Mouse (Mus musculus): ENCODE data around the gene Asic2. TPM values are rescaled to one million over a fixed set of nuclear protein-coding genes. Genes with fewer than 3 reads are reported as not detected.

Gene Asic2
- polyA plus RNA-seq, 1 experiment, result 0.08 TPM

DNA sequence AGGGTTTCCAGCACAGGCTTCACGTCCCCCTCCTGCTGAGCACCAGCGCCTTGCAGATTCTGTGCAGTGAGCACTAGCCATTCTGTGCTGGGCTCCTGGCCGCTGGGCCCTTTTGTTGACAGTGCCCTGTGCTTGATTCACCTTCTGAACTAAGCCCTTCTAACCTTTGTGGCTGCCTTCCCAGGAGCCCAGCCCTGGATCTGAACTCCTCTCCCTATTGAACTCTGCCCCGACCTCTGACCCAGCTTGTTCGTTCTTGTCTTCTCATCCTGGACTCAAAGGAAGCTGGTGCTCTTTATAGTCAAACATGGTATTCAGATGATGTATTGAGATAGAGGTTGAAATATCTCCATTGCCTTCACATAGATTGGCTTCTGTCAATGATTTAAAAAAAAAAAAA is 1120.1 kb downstream of the Asic2 start:
- no peak for TF ChIP-seq CTCF (IDR thresholded peaks at IDR 0.05; ENCODE audit: borderline replicate concordance, control insufficient read depth, extremely low read depth, insufficient read depth, low read length, poor library complexity)
- no peak for TF ChIP-seq POLR2A (IDR thresholded peaks at IDR 0.05; ENCODE audit: control insufficient read depth, extremely low read depth, insufficient read depth, low read length, poor library complexity)
- 90% methylated on average over 5 of the region's 5 CpGs for WGBS
- Histone ChIP-seq H3K36me3 (ENCODE audit: control insufficient read depth, insufficient read depth, low read length) (no peaks in the 10 kb centered on the region), H3K4me3 (ENCODE audit: control insufficient read depth, insufficient read depth, low read length) (no peak overlapping the region), H3K27me3 (ENCODE audit: control insufficient read depth, insufficient read depth, low read length) (no peaks in the 10 kb centered on the region), H3K4me1 (replicated peaks; ENCODE audit: control insufficient read depth, insufficient read depth, low read length) (no peaks in the 10 kb centered on the region), H3K27ac (ENCODE audit: control insufficient read depth, insufficient read depth, low read length) (no peak overlapping the region)
- no peak for DNase-seq

DNA sequence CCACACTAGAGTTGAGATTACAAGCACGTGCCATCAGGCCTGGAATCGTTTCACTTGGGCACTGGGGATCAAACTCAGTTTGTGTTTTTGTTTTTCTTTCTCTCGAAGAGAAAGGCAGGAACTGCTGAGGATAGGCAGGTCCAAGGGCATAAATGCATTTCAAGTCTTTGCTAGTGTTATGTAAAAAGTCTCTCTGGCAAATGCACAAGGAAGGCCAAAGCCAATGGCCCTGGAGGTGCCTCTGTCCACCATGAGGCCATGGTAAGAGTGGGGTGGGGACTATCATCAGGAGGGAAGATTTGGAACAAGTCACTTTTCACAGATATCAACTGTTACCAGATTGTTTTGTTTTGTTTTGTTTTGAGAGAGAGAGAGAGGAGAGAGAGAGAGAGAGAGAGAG is 1122.1 kb downstream of the Asic2 start:
- Histone ChIP-seq H3K4me1 (replicated peaks; ENCODE audit: control insufficient read depth, insufficient read depth, low read length) (no peaks in the 10 kb centered on the region), H3K27me3 (ENCODE audit: control insufficient read depth, insufficient read depth, low read length) (no peaks in the 10 kb centered on the region), H3K36me3 (ENCODE audit: control insufficient read depth, insufficient read depth, low read length) (no peaks in the 10 kb centered on the region), H3K4me3 (ENCODE audit: control insufficient read depth, insufficient read depth, low read length) (no peak overlapping the region), H3K27ac (ENCODE audit: control insufficient read depth, insufficient read depth, low read length) (no peak overlapping the region)
- no peak for TF ChIP-seq POLR2A (IDR thresholded peaks at IDR 0.05; ENCODE audit: control insufficient read depth, extremely low read depth, insufficient read depth, low read length, poor library complexity)
- no peak for TF ChIP-seq CTCF (IDR thresholded peaks at IDR 0.05; ENCODE audit: borderline replicate concordance, control insufficient read depth, extremely low read depth, insufficient read depth, low read length, poor library complexity)
- DNase-seq, result no peak
- whole genome bisulfite sequencing, result 50% methylated on average over 3 of the region's 3 CpGs

DNA sequence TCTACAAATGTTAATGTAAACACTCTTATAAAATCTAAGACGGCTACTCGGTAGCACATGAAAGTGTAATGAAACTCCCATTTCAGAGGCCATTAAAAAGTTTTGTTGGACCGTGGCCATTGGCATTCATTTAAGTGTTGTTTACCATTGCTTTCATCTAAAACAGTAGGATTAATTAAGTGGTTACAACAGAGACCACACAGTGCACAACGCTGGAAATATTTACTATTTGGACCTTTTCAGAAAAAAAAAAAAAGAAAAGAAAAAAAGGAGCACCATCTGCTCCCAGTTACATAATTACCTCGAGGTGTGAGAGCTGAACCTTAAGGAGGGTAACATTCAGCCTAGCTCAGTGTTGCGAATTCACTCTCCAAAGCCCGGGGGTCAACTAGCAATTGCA is 1122.8 kb downstream of the Asic2 start:
- Histone ChIP-seq H3K4me1 (replicated peaks; ENCODE audit: control insufficient read depth, insufficient read depth, low read length) (no peaks in the 10 kb centered on the region), H3K27ac (ENCODE audit: control insufficient read depth, insufficient read depth, low read length) (no peak overlapping the region), H3K36me3 (ENCODE audit: control insufficient read depth, insufficient read depth, low read length) (no peaks in the 10 kb centered on the region), H3K4me3 (ENCODE audit: control insufficient read depth, insufficient read depth, low read length) (no peak overlapping the region), H3K27me3 (ENCODE audit: control insufficient read depth, insufficient read depth, low read length) (no peaks in the 10 kb centered on the region)
- no peak for DNase-seq
- 80% methylated on average over 7 of the region's 7 CpGs for WGBS
- TF ChIP-seq CTCF (IDR thresholded peaks at IDR 0.05; ENCODE audit: borderline replicate concordance, control insufficient read depth, extremely low read depth, insufficient read depth, low read length, poor library complexity) (no peak), POLR2A (IDR thresholded peaks at IDR 0.05; ENCODE audit: control insufficient read depth, extremely low read depth, insufficient read depth, low read length, poor library complexity) (no peak)

DNA sequence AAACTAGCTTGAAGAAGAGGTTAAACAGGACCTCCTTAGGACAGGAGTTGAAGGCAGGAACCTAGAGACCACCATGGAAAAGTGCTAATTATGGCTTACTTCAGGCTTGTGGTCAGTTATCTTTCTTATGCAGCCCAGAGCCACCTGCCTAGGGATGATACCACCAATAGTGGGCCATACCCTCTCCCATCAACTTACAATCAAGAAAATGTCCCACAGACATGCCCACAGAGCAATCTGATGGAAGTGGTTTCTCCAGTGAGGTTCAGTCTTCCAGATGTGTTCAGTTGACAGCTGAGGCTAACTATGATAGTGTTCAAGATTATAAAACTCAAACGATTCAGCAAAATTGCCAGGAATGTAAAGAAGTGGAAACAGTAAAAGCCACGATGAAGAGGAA is 1124.8 kb downstream of the Asic2 start:
- Histone ChIP-seq H3K27ac (ENCODE audit: control insufficient read depth, insufficient read depth, low read length) (no peak overlapping the region), H3K36me3 (ENCODE audit: control insufficient read depth, insufficient read depth, low read length) (no peaks in the 10 kb centered on the region), H3K4me3 (ENCODE audit: control insufficient read depth, insufficient read depth, low read length) (no peak overlapping the region), H3K4me1 (replicated peaks; ENCODE audit: control insufficient read depth, insufficient read depth, low read length) (no peaks in the 10 kb centered on the region), H3K27me3 (ENCODE audit: control insufficient read depth, insufficient read depth, low read length) (no peaks in the 10 kb centered on the region)
- WGBS, result 62% methylated on average over 2 of the region's 2 CpGs
- no peak for DNase-seq
- TF ChIP-seq POLR2A (IDR thresholded peaks at IDR 0.05; ENCODE audit: control insufficient read depth, extremely low read depth, insufficient read depth, low read length, poor library complexity) (no peak), CTCF (IDR thresholded peaks at IDR 0.05; ENCODE audit: borderline replicate concordance, control insufficient read depth, extremely low read depth, insufficient read depth, low read length, poor library complexity) (no peak)

DNA sequence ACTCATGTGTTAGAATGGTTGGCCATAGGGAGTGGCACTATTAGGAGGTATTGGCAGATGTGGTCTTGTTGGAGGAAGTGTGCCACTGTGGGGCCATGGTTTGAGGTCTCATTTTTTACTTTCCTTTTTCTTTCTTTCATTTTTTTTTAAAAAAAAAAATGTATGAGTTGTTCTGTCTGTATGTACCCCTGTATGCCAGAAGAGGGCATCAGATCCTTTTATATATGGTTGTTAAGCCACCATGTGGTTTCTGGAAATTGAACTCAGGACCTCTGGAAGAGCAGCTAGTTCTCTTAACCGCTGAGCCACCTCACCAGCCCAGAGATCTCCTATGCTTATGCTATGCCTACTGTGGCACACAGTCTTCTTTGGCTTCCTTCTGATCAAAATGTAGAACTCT is 1129.5 kb downstream of the Asic2 start:
- no peaks in the 10 kb centered on the region for H3K36me3 ChIP-seq (ENCODE audit: control insufficient read depth, insufficient read depth, low read length)
- WGBS, result 93% methylated on average over 1 of the region's 1 CpGs

DNA sequence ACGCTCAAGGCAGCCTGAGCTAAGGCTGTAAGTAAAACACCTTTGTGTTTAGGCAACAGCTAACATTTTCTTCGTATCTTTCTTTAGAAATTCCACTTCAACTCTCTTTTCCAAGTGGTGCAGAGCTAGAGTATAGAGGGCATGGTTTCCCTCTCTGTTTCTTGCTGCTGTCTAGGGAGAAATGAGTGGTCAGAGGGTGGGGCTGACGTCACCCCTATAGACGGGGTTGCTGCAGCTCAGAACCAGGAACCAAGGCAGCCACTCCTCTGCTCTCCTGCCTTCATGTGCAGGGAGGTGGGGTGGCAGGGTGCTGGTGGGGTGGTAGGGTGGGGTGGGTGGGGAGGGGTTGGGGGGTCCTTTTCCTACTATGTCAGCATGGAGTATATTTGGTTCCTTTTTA is 1132.4 kb downstream of the Asic2 start:
- 61% methylated on average over 4 of the region's 4 CpGs for WGBS
- TF ChIP-seq POLR2A (IDR thresholded peaks at IDR 0.05; ENCODE audit: control insufficient read depth, extremely low read depth, insufficient read depth, low read length, poor library complexity), result no peak
- TF ChIP-seq CTCF (IDR thresholded peaks at IDR 0.05; ENCODE audit: borderline replicate concordance, control insufficient read depth, extremely low read depth, insufficient read depth, low read length, poor library complexity), result no peak

More for the DNA sequence above, 1129.5 kb downstream of the Asic2 start:
- Histone ChIP-seq H3K4me1 (replicated peaks; ENCODE audit: control insufficient read depth, insufficient read depth, low read length) (no peaks in the 10 kb centered on the region), H3K27me3 (ENCODE audit: control insufficient read depth, insufficient read depth, low read length) (no peaks in the 10 kb centered on the region), H3K4me3 (ENCODE audit: control insufficient read depth, insufficient read depth, low read length) (no peak overlapping the region), H3K27ac (ENCODE audit: control insufficient read depth, insufficient read depth, low read length) (no peak overlapping the region)
- no peak for DNase-seq
- no peak for TF ChIP-seq CTCF (IDR thresholded peaks at IDR 0.05; ENCODE audit: borderline replicate concordance, control insufficient read depth, extremely low read depth, insufficient read depth, low read length, poor library complexity)
- no peak for TF ChIP-seq POLR2A (IDR thresholded peaks at IDR 0.05; ENCODE audit: control insufficient read depth, extremely low read depth, insufficient read depth, low read length, poor library complexity)

DNA sequence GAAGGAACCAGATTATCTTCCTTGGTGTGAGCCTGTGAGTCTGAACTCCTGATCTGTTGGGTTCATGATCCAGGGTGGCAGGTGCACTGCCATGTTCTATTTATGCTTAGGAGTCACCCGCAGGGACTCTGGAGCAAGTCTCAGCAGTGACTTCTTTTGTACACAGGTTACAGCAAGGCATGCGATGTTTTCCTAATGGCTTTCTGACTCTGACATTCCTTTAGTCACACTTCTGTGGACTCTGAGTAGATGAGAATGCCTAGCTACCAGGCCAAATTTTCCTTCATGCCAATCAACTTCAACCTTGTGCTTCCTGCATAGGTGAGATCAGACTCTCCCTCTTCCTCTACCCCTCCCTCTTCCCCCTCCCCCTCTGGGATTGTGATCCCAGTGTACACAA is 1132.9 kb downstream of the Asic2 start:
- Histone ChIP-seq H3K4me1 (replicated peaks; ENCODE audit: control insufficient read depth, insufficient read depth, low read length) (no peaks in the 10 kb centered on the region), H3K4me3 (ENCODE audit: control insufficient read depth, insufficient read depth, low read length) (no peak overlapping the region), H3K36me3 (ENCODE audit: control insufficient read depth, insufficient read depth, low read length) (no peaks in the 10 kb centered on the region), H3K27ac (ENCODE audit: control insufficient read depth, insufficient read depth, low read length) (no peak overlapping the region), H3K27me3 (ENCODE audit: control insufficient read depth, insufficient read depth, low read length) (no peaks in the 10 kb centered on the region)
- no peak for DNase-seq
- no peak for TF ChIP-seq POLR2A (IDR thresholded peaks at IDR 0.05; ENCODE audit: control insufficient read depth, extremely low read depth, insufficient read depth, low read length, poor library complexity)
- no peak for TF ChIP-seq CTCF (IDR thresholded peaks at IDR 0.05; ENCODE audit: borderline replicate concordance, control insufficient read depth, extremely low read depth, insufficient read depth, low read length, poor library complexity)
- WGBS, result 92% methylated on average over 2 of the region's 2 CpGs

More for the DNA sequence above, 1132.4 kb downstream of the Asic2 start:
- no peak for DNase-seq
- H3K4me3 ChIP-seq (ENCODE audit: control insufficient read depth, insufficient read depth, low read length), result no peak overlapping the region
- H3K27ac ChIP-seq (ENCODE audit: control insufficient read depth, insufficient read depth, low read length), result no peak overlapping the region
- no peaks in the 10 kb centered on the region for H3K27me3 ChIP-seq (ENCODE audit: control insufficient read depth, insufficient read depth, low read length)
- H3K4me1 ChIP-seq (replicated peaks; ENCODE audit: control insufficient read depth, insufficient read depth, low read length), result no peaks in the 10 kb centered on the region
- no peaks in the 10 kb centered on the region for H3K36me3 ChIP-seq (ENCODE audit: control insufficient read depth, insufficient read depth, low read length)

Other genes with a start within 250 kb of the Asic2 start
- not detected in 2 replicates for gene 5530401A14Rik, start 107.8 kb downstream of the Asic2 start, polyA plus RNA-seq (2012; rRNA removed)
- gene Ccl2, start 67.1 kb upstream of the Asic2 start, polyA plus RNA-seq (2012; rRNA removed), result 3.7 and 4.3 TPM in 2 replicates
- not detected in 2 replicates for gene Gm17268, start 70.1 kb upstream of the Asic2 start, polyA plus RNA-seq (2012; rRNA removed)
- 0.59 and 0.81 TPM in 2 replicates for gene Ccl7, start 77.3 kb upstream of the Asic2 start, polyA plus RNA-seq (2012; rRNA removed)
- gene Ccl11, start 89.4 kb upstream of the Asic2 start, polyA plus RNA-seq (2012; rRNA removed), result 19.3 and 30.1 TPM in 2 replicates
- 5.4 and 10.5 TPM in 2 replicates for gene Ccl12, start 133.4 kb upstream of the Asic2 start, polyA plus RNA-seq (2012; rRNA removed)
- gene Ccl8, start 146.7 kb upstream of the Asic2 start, polyA plus RNA-seq (2012; rRNA removed), result 14.9 and 23.5 TPM in 2 replicates